Mouse (Mus musculus): Measurements from ENCODE around the gene Enpp1.

The Enpp1 gene

DNA sequence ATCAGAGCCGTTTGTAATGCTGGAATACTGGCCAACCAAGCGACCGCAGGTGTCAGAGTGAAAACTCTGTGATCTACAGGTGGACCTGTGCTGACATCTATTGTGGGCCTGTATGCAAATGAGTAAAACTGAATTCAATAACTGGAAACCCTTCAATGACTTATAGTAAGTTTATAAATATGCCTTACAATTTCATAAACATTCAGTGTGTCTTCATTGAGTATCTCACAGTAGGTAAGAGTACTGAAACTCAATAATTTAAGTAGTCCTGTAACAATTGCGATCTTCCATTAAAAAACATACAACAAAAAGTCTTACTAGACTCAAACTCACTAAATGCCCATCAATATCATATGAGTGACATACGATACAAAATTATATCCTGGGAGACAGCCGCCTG is 1.6 kb downstream of the Enpp1 start:
- DNase-seq: no peak

DNA sequence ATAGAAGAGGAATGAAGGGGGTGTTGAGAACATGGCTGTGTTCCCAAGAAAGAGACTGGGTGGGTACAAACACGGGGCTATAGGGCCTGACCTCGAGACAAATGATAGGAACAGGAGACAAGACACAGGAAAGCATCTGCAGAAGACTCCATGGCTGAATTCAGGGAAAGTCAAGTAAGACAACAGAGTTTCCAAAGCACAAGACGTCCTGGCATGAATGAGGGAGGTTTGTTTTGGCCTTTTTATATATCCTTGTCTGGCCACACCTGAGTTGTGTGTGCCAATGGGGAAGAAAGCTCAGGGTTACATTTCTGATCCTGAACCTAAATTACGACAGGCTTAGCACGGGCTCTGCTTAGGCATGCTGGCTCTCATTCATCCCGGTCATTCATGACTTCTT is 4.2 kb downstream of the Enpp1 start:
- no peak for DNase-seq

DNA sequence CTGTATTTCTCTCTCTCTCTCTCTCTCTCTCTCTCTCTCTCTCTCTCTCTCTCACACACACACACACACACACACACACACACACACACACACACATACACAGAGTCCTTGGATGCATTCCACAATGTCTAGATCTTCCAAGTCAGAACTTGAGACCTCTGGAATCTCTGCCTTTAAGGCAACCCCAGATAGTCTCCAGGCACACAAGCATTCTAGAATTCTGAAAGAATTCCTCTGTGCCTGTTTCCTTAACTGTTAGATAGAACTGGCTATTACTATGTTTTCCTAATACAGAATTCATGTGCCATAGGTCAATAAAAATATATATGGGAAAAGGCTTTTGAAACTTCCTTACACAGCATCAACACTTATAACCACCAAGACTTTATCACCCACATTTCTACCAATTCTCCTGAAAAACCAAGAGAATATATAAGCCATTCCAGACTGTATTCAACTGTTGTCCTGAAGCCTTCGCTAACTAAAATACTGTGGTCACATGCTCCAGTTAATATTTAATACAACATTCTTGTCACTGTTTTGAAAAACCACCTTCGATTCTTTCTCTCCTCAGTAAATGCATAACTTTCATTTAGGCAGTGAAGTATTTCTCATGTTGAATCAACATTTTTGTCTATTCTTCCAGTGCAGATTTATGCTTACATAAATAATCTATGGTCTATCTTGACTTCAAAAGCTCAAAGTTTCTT is 5.4 kb downstream of the Enpp1 start:
- no peak for DNase-seq

DNA sequence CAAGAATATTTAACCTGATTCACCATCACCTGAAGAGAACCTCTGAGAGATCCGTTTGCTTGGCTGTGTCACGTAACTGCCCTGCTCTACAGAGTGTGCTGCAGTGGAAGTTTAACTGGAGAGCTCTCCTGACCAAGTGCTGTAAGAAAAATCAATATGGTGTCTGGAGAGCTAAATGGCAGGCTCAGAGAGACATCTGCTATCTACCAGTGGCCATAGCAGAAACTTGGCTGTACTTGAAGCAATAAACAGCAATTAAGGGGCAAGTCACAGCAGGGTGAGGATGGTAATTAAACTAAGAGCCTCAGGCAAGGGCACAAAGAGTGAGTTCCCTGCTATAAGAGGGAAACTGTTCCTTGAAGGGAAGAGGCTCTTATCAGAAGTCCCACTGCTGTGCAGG is 9.3 kb downstream of the Enpp1 start:
- no peak for DNase-seq

DNA sequence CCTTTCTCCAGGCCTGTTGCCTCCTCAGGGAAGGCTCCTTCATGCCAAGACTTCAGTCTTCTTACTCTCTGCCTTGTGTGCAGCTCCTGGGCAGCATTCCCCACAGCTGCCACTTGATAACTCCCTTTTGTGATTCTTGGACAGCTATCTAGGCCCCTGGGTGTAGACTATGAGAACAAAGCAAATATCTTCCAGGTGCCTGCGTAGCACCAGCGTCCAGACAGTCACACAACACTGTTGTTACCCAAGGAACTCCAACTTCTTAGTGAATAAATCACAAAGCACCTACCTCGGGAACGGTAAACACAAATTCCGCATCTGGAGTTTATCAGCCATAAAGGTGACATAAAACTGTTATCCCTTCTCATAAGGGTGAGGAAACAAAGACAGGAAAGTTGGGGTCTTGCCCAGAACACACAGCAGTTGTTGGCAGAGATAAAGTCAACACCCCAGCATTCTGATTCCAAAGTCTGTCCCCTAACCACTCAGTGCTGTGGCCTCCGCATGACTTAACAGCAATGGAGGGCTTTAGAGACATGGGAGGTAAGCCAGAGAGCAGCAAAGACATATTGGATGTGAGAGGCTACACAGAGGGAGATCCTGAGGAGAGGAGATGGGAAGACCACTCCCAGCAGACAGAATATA is 13.7 kb downstream of the Enpp1 start:
- DNase-seq: no peak

DNA sequence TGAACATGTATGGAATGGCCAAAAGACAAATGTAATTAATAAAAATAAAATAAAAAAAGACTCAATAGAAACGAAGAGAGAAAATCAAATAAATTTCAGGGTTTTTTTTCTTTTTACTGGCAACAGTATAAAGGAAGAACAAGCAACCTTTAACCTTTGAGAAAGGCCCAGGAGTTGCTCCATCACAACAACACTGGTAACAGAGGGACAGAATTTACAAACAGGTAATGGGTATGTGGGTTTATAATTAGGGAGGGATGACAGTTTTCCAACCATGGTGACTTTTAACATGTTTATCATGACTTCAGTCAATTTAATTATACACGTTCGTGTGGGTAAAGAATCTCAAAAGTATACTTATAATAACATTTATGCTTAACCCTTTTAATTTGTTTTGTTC is 15.2 kb downstream of the Enpp1 start:
- DNase-seq: no peak

DNA sequence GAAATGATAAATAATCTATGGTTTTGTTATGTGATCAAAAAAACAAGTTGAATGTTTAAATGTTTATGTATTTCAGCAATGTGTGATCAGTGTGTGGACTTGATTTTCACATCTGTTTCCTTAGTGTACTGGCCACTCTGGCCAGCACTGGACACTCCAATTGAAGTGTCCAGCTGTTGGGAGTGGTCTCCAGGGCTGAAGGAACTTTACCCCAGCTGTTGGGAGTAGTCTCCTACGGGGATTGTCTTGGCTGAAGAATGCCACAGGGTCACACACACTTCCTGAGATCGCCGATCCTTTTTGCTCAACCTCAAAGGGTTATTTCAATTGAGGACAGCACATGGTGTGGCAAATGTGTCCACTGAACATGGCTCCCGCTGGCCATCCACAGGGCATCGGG is 16.2 kb downstream of the Enpp1 start:
- no peak for DNase-seq

DNA sequence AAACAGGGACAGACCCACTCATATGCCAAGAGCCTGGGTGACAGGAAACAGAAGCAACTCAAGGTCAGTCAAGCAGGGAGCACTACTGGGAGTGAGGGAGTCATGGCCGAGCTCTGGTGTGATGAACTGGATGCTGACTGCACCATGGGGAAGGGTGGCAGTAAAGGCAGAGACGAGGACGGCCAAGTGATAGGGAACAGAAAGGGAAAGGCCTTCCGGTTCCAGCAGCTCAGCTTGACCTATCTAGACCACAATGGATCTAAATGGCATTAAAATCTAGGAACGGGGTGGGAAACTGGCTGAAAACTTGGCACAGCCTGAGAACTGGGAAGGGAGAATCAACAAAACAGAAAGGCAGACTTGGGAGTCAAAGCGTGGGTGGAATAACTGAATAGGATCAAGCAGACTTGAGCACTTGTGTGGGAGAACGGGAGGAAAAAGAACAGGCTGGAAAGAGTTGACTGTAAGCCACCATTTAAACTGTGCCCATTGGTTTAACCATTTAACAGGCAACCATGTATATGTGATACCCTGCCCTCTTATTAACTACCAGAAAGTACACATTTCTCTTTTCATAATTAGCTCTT is 29.3 kb downstream of the Enpp1 start:
- no peak for DNase-seq

DNA sequence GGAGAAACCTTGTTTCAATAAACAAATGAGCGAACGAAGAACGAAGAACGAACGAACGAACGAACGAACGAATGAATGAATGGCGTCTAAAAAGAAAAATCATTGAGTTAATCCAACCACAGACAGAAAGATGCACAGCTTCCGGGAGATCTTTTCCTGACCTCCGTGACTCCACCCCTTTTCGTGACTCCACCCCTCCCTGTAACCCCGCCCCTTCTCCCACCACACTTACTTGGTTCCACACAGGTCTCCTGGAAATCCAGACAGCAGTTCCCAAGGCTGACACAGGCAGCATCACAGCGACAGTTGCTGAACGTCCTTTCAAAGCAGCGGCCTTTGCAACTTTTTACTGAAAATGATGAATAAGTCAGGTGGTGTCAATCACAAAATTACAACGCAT is 34.3 kb downstream of the Enpp1 start:
- DNase-seq: no peak

DNA sequence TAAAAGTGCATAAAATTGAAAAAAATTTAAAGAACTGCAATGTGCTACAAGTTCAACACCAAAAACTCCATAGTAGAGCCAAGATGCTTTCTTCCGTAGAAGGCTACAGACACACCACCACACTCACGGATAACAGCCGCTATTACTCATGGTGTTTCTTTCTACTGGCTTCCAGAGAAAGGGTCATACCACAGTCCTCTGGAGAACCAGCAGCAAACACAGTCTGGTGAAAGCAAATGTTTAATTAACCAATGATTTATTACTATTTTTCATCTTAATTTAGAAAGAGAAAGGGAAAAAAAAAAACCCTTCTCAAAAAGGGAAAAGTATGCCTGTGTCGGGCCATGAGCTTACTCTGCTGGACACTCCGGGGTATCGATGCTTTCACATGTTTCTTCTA is 37.7 kb downstream of the Enpp1 start:
- no peak for DNase-seq

DNA sequence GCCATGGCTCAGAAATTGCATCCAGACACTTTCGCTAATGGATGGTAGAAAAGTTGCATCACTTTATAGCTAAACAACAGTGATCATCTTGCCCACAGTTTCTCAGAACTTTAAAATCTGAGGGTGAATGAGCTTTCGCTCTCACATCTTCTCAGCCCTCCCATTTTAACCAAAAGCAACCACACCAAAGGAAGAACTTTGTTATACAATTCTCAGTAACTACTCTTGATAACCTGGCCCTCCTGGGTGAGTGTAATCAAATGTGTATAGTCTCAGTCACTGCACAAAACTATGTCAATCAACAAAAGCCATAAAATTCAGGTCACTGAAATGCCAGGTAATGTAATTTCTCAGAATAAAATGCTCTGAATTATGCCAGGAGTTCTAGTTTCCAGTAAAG is 39.0 kb downstream of the Enpp1 start:
- DNase-seq: no peak

DNA sequence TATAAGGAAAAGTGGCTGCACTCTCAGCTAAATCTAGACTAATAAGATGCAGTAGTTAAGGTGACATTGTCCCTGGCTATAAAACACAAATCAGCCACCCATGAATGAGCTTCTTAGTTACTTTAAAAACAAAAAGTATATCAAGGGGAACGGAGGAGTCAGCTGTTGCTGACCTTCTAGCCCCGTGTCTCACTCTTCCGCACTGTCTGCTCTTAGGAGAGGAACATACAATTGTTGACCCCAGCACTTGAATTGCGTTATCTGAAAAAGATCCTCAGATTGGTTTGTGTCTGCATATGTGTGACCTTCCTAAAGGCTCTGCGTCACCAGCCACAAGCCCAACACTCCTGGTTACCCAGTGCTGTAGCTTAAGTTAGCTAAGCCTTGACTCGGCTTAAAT is 41.4 kb downstream of the Enpp1 start:
- no peak for DNase-seq

DNA sequence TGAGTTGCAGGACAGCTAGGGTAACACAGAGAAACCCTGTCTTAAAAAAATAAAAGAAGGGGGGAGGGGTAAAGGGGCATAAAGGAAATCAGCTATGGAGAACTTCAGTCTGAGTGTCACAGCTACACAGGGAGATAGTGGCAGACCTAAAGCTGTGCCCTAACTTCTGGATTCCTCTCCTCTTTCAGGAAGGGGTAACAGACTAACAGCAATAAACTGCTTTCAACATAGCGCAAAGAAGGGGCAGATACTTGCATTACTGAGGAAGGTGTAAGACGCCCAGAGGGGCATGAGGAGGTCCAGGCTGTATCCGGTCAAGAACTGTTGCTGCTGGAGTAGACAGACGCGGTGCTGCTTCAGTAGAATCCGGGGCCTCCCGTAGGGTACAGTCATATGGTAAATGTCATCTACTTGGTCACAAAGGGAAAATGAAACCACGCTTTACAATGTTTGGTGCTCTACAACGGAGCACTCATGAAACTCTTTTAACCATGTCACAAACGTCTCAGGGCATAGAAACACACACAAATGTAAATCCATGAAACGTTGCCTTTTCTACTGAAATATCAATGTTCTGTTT is 60.9 kb downstream of the Enpp1 start:
- DNase-seq: no peak

DNA sequence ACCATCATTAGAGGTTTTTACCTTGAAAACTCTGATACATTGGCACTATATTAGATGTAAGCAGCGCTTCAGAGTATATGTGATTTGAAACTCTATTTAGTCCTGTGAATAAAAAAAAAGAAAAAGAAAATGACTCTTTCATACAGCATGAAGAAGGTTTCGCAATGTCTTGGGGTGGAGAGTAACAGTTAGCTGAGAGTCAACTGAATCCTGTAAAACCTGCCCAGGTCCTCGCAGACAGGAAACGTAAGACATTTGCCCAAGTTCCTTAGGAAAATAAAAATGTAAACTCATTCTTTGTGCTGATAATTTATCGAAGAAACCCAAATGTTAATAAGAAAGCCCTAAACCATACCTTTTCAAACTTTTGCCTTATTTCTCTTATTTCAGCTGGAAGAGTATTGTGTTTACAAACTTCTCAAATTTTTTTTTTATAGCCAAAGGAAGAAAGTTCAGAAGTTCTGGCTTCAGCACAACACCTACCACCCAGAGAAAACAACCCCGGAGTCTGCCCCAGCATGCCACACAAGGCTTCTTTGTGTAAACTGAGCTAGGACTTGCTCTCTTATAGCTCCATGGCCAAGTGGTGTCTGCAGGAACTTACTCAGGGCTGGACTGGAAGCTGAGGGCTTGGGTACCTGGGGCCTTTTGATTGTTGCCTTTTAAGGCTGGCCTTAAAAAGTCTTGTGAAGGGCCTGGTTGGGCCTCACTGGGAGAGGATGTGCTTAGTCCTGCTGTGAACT is 63.8 kb downstream of the Enpp1 start:
- no peak for DNase-seq

DNA sequence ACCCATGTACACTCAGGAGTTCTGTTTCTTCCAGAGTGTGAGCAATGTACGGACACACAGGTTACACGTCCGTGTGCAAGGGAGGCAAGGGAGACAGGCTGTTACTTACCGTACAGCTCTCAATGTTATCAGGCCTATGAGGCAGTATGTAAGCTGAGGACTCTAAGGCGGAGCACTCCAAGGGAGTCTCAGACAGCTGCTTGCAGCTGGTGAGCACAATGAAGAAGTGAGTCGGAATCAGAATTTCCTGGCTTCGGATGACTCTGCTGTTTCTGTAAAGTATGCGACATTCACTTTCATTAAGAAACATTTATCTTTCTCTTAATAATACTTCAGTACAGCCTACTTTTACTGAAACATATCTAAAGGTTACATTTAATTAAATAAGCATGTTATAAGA is 66.8 kb downstream of the Enpp1 start:
- no peak for DNase-seq

DNA sequence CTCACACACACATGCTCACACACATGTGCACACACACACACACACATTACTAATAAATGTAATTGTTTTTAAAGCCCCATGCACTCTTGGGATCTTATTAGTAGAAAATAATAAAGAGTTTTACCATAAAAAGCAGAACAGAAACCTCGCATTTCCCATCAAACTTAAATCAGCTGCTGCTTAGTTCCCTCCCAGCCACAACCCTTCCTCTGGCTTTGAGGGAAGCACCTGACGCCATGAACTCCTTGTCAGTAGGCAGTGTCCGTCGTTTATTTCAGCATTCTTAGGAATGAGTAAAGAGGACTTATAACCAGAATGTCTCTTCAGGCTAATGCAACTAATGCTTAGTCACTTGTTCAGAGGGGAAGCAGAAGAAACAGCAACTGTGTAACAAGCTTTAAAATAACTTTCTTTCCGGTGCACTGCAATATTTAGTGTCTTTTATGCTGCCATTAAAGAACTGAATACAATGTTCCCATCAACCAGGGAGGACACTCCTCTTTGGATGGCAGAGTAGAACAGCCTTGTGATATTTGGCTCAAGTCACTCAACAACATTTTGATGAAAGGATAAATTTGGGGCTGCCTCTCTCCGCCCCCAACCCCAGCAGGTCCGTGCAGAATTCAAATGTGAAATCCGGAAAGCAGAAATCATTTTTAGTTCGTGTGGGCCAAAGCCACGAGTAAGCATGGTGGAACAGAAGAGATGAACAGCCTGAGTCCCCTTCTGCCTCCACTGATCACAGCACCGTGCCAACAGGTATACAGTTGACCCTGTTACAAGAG is 69.0 kb downstream of the Enpp1 start:
- DNase-seq: no peak

DNA sequence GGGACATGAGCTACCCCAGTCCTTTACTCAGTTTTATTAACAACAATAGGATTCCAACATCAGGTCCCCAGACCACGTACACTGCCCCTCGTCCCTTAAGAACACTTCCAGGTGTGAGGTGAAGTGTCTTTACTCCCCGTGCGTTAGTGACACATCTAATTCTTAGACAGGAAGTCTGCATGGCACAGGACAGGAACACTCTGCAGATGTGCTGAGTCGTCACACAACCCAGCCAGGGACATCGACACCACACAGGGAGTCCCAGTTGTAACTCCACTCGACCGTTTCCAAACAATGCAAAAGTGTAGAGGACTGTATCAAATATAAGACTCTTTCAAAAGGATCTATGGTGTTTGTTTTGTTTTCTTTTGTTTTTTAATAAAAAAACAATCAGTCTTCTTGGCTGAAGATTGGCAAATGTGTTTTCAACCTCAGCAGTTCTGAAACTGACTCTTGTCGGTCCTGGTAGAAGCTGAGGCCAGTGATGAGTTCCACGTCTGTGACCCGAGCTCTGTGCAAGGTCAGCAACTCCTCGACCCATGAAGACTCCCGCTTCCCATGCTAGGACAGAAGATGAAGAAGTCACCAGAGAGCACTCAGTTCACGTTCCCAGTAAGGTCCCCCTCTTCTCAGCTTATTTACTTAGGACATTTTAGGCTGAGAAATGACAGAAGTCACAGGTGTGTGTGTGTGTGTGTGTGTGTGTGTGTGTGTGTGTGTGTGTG is 70.4 kb downstream of the Enpp1 start:
- DNase-seq: no peak

DNA sequence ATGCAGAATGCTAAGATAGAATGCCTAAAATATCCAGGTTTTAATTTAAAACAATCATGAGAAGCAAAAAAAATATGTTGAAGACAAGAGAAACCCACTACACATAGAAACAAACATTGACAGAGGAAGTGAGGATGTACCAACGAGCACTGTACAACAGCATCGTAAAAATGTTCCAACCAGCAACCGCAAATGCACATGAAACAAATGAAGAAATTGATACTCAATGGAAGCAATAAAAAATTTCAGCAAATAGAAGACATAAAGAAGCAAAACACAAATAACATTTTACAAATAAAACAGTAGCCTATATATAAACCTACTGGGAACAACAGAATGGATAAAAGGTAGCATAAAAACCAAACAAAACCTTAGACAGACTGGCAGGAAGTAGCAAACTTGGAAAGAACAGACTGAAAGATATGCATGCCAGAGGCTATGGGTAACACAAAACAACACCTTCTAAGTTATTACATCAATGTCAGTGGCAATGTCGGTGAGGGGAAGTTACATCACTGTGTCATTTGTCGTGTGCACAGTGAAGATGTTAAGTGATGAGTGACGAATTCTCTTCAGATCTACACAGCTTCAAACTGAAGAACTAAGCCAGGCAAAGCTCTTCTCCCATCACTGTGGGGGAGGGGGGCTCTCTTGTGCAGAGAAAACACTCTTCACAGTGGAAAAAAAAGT is 71.6 kb downstream of the Enpp1 start:
- DNase-seq: no peak

DNA sequence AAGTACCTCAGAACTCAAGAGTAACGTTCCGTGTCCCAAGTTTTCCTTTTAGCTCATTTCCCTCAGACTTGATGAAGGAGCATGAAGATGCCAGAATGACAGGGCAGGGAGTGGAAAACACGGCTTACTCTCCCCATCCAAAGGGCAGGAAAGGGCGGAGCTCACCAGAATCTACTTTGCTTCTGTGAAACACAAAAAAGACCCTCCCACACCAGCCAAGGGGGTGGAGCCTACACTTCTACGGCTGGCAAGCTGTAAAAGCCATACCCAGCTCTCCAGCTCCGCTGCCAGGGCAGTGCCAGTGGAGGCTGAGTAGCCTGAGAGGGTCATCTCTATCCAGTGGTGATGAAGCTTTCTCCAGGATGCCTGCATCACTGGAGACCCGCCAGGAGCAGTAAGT is 72.4 kb downstream of the Enpp1 start:
- no peak for DNase-seq

DNA sequence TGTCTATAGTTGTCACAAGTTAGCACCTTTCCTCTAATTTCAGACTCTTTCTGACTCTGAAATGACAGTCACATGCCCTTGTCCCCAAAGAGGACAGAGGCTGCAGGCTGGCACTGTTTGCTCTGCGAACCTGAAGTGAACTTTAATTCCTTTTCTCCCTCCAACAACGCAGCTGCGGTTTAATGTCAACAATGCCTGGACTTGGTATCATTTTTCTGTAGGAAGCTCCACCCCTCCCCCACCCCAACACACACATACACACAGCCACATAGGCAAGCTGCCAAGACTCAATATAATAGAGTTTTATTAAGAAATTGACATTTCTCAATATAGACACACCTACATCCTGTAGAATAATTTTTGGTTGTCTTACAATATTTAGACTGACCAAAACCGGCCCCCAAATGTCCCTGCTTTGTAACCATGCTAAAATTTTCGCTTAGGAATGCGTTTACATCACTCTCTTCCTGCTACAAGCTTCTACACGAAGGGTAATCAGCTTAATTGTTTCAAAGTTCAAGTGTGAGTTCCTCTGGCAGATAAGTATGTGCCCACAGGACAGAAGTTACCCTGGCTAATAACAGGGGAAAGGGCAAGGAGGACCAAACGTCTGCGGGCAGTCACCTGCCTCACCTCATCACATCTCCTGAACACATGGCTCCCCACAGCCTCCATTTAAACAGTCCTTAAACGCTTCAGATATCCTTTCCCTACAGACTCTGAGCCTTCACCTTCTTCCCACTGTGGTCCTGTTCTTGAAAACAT is 73.5 kb downstream of the Enpp1 start:
- no peak for DNase-seq

DNA sequence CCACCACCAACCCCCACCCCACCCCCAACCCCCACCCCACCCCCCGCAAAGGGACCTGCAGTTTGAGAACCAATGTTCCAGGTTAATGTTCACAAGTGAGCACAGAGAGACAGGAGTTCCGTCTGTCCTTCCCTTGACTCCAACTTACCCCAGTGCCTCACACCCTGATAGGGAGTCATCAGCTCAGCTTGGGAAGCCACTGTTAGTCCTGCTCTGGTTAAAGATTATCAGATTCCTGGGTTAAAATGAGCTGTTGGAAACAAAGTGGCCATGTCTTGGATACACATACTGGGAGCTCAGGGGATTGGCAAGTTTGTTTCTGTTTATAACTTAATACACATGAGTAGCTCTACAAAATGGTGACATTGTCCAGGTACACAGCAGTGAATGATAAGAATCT is 75.0 kb downstream of the Enpp1 start:
- no peak for DNase-seq
